Mouse (Mus musculus): ENCODE measurements at regions not wholly inside any gene's neighbourhood (a gene's known extent, or its start where the extent isn't known, plus 50 kb on each side); places are given as distances from the start of the nearest gene placed in this dataset.
A peak's percentile ranks its signal among the peaks of the same experiment; 100 is the strongest.

DNA sequence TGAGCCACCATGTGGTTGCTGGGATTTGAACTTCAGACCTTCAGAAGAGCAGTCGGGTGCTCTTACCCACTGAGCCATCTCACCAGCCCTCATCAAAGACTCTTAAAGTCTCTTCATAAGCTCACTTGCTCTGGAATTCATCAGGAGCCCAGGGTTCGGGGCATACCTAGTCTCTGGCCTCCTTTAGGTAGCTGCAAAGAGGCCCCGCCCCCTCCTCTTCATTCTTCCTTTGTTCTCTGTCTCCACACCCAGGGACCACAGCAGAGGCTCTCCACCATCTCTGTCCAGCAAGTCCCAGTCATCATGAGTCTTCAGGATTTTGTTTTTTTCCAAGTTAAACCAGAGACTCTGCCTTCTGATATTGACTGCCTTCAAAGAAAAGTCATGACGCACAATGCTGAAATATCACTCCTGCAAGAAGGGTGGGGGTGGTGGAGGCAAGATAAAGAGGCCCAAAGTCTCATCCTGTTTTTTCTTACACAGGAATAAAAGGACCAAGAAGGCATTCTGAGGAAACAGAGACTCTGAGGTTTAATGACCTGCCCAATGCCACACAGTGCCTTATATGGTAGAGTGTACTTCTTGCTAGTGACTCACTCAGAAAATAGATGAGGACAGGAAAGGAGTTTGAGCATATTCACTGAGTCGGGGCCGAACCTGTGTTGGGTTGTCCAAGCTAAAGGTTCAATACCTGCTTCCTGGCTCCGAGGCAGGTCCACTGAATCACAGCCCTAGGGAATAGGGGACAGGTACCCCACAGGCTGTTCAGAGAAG lies 211.9 kb downstream of the Xxylt1 start:
- H3K27me3 ChIP-seq (replicated peaks; ENCODE audit: control insufficient read depth, insufficient read depth, low read length) = no peaks in the 10 kb centered on the region
- peaks cover 5% of the 10 kb centered on the region for H3K4me1 ChIP-seq (ENCODE audit: control insufficient read depth, insufficient read depth, low read length)
- 89% methylated on average over 7 of the region's 7 CpGs for WGBS
- no peaks in the 10 kb centered on the region for H3K9me3 ChIP-seq (replicated peaks; ENCODE audit: control insufficient read depth, low read length)
- no peaks in the 10 kb centered on the region for H3K36me3 ChIP-seq (ENCODE audit: control insufficient read depth, insufficient read depth, low read length)
- H3K4me2 ChIP-seq (ENCODE audit: low read length) = no peak overlapping the region
- H3K4me3 ChIP-seq (ENCODE audit: low read depth, low read length) = no peak overlapping the region
- ATAC-seq = no peak
- H3K9ac ChIP-seq (ENCODE audit: low read length) = no peak overlapping the region
- no peak for DNase-seq (ENCODE audit: low spot score)
- no peak overlapping the region for H3K27ac ChIP-seq (ENCODE audit: low read depth, low read length)

GRCm38 (mm10) chr16:30870110-30870509 lies 211.1 kb downstream of the Xxylt1 start:
- Histone ChIP-seq H3K4me2 (ENCODE audit: low read length) (no peak overlapping the region), H3K36me3 (ENCODE audit: control insufficient read depth, insufficient read depth, low read length) (no peaks in the 10 kb centered on the region), H3K27ac (ENCODE audit: low read depth, low read length) (no peak overlapping the region), H3K9me3 (replicated peaks; ENCODE audit: control insufficient read depth, low read length) (no peaks in the 10 kb centered on the region), H3K9ac (ENCODE audit: low read length) (no peak overlapping the region), H3K27me3 (replicated peaks; ENCODE audit: control insufficient read depth, insufficient read depth, low read length) (no peaks in the 10 kb centered on the region), H3K4me3 (ENCODE audit: low read depth, low read length) (no peak overlapping the region), H3K4me1 (ENCODE audit: control insufficient read depth, insufficient read depth, low read length) (peaks cover 5% of the 10 kb centered on the region)
- ATAC-seq (no peak), DNase-seq (ENCODE audit: low spot score) (no peak)
- 82% methylated on average over 14 of the region's 14 CpGs for WGBS

GRCm38 (mm10) chr16:30870676-30871075 lies 210.6 kb downstream of the Xxylt1 start:
- H3K9ac ChIP-seq (ENCODE audit: low read length) = no peak overlapping the region
- no peak overlapping the region for H3K27ac ChIP-seq (ENCODE audit: low read depth, low read length)
- H3K9me3 ChIP-seq (replicated peaks; ENCODE audit: control insufficient read depth, low read length) = no peaks in the 10 kb centered on the region
- no peak overlapping the region for H3K4me2 ChIP-seq (ENCODE audit: low read length)
- WGBS = 32% methylated on average over 2 of the region's 2 CpGs
- no peak for ATAC-seq
- no peaks in the 10 kb centered on the region for H3K36me3 ChIP-seq (ENCODE audit: control insufficient read depth, insufficient read depth, low read length)
- peaks cover 5% of the 10 kb centered on the region for H3K4me1 ChIP-seq (ENCODE audit: control insufficient read depth, insufficient read depth, low read length)
- H3K27me3 ChIP-seq (replicated peaks; ENCODE audit: control insufficient read depth, insufficient read depth, low read length) = no peaks in the 10 kb centered on the region
- no peak overlapping the region for H3K4me3 ChIP-seq (ENCODE audit: low read depth, low read length)
- DNase-seq (ENCODE audit: low spot score) = no peak

DNA sequence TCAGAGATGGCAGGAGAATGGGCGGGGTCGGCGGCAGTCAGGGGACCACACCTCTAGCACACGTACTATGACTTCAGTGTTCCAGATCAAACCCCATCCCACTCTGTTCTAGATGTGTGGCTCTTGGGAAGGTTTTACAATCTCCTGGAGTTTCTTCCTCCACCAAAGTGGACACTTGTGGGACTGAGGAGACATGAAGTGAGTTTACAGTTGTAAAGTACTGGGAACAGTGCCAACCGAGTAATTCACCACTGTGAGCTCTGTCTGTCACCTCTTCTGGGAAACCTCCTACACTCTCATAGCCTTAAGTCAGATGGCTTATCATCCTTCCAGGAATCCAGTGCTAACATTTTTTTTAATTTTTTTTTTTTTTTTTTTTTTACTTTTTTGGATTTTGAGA lies 209.1 kb downstream of the Xxylt1 start:
- H3K27ac ChIP-seq (ENCODE audit: low read depth, low read length) = no peak overlapping the region
- H3K27me3 ChIP-seq (replicated peaks; ENCODE audit: control insufficient read depth, insufficient read depth, low read length) = no peaks in the 10 kb centered on the region
- ATAC-seq (no peak), DNase-seq (ENCODE audit: low spot score) (no peak)
- WGBS = 88% methylated on average over 5 of the region's 5 CpGs
- H3K4me1 ChIP-seq (ENCODE audit: control insufficient read depth, insufficient read depth, low read length) = peaks cover 5% of the 10 kb centered on the region
- no peaks in the 10 kb centered on the region for H3K9me3 ChIP-seq (replicated peaks; ENCODE audit: control insufficient read depth, low read length)
- no peak overlapping the region for H3K4me3 ChIP-seq (ENCODE audit: low read depth, low read length)
- H3K9ac ChIP-seq (ENCODE audit: low read length) = no peak overlapping the region
- H3K4me2 ChIP-seq (ENCODE audit: low read length) = no peak overlapping the region
- no peaks in the 10 kb centered on the region for H3K36me3 ChIP-seq (ENCODE audit: control insufficient read depth, insufficient read depth, low read length)

DNA sequence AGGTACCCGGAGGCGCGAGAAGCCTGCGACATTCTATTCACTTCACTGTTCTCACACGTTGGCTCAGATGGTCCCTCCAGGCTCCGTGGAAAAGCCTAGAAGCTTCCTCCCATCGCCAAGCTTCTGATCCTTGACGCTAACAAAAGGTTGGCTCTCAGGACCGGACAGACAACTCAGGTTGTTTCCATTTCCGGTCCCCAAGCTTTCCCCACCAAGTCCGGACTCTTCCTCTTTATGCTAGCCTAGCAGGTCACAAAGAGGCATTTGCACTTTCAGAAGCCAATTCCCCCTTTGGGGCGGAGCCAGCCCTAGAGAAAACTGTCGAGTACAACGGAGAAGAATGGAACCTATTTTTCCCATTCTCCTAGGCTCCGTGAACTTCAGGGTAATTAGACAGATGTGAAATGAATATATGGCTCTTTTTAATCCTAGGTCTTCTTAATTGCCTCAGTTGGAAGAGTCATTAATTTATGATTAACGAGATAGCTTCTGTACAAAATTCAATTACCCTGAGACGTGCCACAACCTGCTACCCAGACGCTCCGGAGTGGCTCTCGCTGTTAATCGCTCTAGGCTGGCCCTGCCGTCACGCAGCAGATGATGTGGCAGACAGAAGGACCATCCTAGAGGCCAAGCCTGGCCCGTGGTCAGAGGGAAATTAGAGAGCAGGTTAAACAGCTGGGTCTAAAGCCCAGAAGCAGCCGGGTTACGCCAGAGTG lies 207.6 kb downstream of the Xxylt1 start:
- 12% methylated on average over 26 of the region's 26 CpGs for WGBS
- H3K4me1 ChIP-seq (ENCODE audit: control insufficient read depth, insufficient read depth, low read length) = peaks cover 5% of the 10 kb centered on the region
- H3K9me3 ChIP-seq (replicated peaks; ENCODE audit: control insufficient read depth, low read length) = no peaks in the 10 kb centered on the region
- 0 out of 2 replicates have a peak overlapping the region, but pooled peaks have one; percentile 17 for H3K27ac ChIP-seq (ENCODE audit: low read depth, low read length)
- peak overlapping the region; percentile 38 for H3K4me2 ChIP-seq (ENCODE audit: low read length)
- H3K27me3 ChIP-seq (replicated peaks; ENCODE audit: control insufficient read depth, insufficient read depth, low read length) = no peaks in the 10 kb centered on the region
- DNase-seq (ENCODE audit: low spot score) = peak; percentile 72
- no peaks in the 10 kb centered on the region for H3K36me3 ChIP-seq (ENCODE audit: control insufficient read depth, insufficient read depth, low read length)
- H3K4me3 ChIP-seq (ENCODE audit: low read depth, low read length) = no peak overlapping the region
- ATAC-seq = peak; percentile 86
- H3K9ac ChIP-seq (ENCODE audit: low read length) = no peak overlapping the region

DNA sequence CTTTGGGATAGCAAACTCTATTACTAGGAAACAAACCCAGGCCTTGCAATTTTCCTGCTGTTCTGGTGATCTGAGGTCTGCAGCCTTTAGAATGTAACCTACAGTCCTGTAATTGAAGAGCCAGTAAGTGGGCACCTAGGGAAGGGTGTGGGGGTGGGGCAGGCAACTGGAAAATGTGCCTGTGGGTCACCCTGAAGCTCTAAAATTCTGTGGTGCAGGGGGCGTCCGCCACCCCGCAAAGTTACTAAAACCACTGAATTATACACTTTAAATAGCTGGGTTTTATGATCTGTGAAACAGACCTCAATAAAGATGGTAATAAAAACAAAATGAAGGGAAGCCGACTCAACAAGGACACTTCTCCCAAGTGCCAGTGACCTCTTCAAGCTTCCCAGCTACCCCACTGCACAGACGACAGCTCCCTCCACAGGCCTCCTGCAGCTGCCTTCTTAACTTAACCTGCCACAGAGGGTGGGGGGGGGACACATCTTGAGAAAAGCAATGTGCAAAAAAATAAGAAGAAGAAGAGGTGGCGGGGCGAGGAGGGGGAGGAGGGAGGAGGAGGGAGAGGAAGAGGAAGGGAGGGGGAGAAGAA lies 205.9 kb downstream of the Xxylt1 start:
- Histone ChIP-seq H3K36me3 (ENCODE audit: control insufficient read depth, insufficient read depth, low read length) (no peaks in the 10 kb centered on the region), H3K9ac (ENCODE audit: low read length) (no peak overlapping the region), H3K4me3 (ENCODE audit: low read depth, low read length) (no peak overlapping the region), H3K4me1 (ENCODE audit: control insufficient read depth, insufficient read depth, low read length) (peaks cover 5% of the 10 kb centered on the region), H3K27me3 (replicated peaks; ENCODE audit: control insufficient read depth, insufficient read depth, low read length) (no peaks in the 10 kb centered on the region), H3K27ac (ENCODE audit: low read depth, low read length) (no peak overlapping the region), H3K9me3 (replicated peaks; ENCODE audit: control insufficient read depth, low read length) (no peaks in the 10 kb centered on the region), H3K4me2 (ENCODE audit: low read length) (no peak overlapping the region)
- DNase-seq (ENCODE audit: low spot score) (no peak), ATAC-seq (no peak)
- WGBS = 78% methylated on average over 7 of the region's 7 CpGs

DNA sequence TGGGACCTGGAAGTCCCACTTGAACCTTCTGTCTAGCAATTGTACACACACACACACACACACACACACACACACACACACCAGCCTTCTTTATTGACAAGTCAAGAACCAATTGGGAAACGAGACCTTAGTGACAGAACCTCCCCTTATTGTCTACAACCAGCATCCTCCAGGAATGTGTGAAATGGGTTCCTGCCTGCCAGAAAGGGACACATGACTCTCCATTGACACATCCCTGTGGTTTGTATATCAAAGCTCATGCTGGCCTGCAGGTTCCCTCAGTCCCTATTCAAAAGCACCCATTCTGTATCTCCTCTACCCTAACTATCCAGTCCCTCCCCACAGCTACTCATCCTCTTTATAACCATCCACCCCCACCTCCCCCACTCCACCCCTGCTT lies 202.4 kb downstream of the Xxylt1 start:
- 71% methylated on average over 1 of the region's 1 CpGs for WGBS
- DNase-seq (ENCODE audit: low spot score) (no peak), ATAC-seq (no peak)
- no peak overlapping the region for H3K4me3 ChIP-seq (ENCODE audit: low read depth, low read length)
- no peak overlapping the region for H3K4me2 ChIP-seq (ENCODE audit: low read length)
- H3K36me3 ChIP-seq (ENCODE audit: control insufficient read depth, insufficient read depth, low read length) = no peaks in the 10 kb centered on the region
- H3K9me3 ChIP-seq (replicated peaks; ENCODE audit: control insufficient read depth, low read length) = no peaks in the 10 kb centered on the region
- no peak overlapping the region for H3K9ac ChIP-seq (ENCODE audit: low read length)
- H3K4me1 ChIP-seq (ENCODE audit: control insufficient read depth, insufficient read depth, low read length) = peaks cover 2% of the 10 kb centered on the region
- H3K27me3 ChIP-seq (replicated peaks; ENCODE audit: control insufficient read depth, insufficient read depth, low read length) = no peaks in the 10 kb centered on the region
- H3K27ac ChIP-seq (ENCODE audit: low read depth, low read length) = no peak overlapping the region

DNA sequence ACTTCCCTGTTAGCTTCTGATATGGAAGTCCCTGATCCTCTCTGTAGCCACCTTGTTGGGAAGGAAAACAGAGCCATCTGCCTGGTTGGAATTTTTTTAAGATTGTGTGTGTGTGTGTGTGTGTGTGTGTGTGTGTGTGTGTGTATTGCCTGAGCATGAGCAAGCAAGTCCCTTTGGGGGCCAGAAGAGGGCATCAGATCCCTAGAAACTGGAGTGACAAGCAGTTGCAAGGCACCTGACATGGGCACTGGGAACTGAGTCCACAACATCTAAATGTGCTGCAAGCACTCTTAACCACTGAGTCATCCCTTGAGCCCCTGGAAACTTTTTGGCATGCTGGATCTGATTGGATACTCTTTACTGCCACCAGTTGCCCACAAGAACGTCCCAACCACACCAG lies 201.4 kb downstream of the Xxylt1 start:
- Histone ChIP-seq H3K9ac (ENCODE audit: low read length) (no peak overlapping the region), H3K4me2 (ENCODE audit: low read length) (no peak overlapping the region), H3K4me1 (ENCODE audit: control insufficient read depth, insufficient read depth, low read length) (no peaks in the 10 kb centered on the region; the same call in 1 of the 2 replicates), H3K27ac (ENCODE audit: low read depth, low read length) (no peak overlapping the region), H3K36me3 (ENCODE audit: control insufficient read depth, insufficient read depth, low read length) (no peaks in the 10 kb centered on the region), H3K4me3 (ENCODE audit: low read depth, low read length) (no peak overlapping the region), H3K9me3 (replicated peaks; ENCODE audit: control insufficient read depth, low read length) (no peaks in the 10 kb centered on the region), H3K27me3 (replicated peaks; ENCODE audit: control insufficient read depth, insufficient read depth, low read length) (no peaks in the 10 kb centered on the region)
- 77% methylated on average over 1 of the region's 1 CpGs for WGBS
- DNase-seq (ENCODE audit: low spot score) (no peak), ATAC-seq (no peak)

GRCm38 (mm10) chr16:30880682-30881081 lies 200.6 kb downstream of the Xxylt1 start:
- DNase-seq (ENCODE audit: low spot score) = no peak
- no peaks in the 10 kb centered on the region for H3K27me3 ChIP-seq (replicated peaks; ENCODE audit: control insufficient read depth, insufficient read depth, low read length)
- no peaks in the 10 kb centered on the region for H3K9me3 ChIP-seq (replicated peaks; ENCODE audit: control insufficient read depth, low read length)
- H3K4me1 ChIP-seq (ENCODE audit: control insufficient read depth, insufficient read depth, low read length) = no peaks in the 10 kb centered on the region; the same call in 1 of the 2 replicates
- H3K4me2 ChIP-seq (ENCODE audit: low read length) = no peak overlapping the region
- no peak overlapping the region for H3K27ac ChIP-seq (ENCODE audit: low read depth, low read length)
- no peak overlapping the region for H3K4me3 ChIP-seq (ENCODE audit: low read depth, low read length)
- H3K9ac ChIP-seq (ENCODE audit: low read length) = no peak overlapping the region
- 94% methylated on average over 3 of the region's 3 CpGs for WGBS
- ATAC-seq = no peak
- no peaks in the 10 kb centered on the region for H3K36me3 ChIP-seq (ENCODE audit: control insufficient read depth, insufficient read depth, low read length)
